Mouse (Mus musculus): ENCODE measurements at regions not wholly inside any gene's neighbourhood (a gene's known extent, or its start where the extent isn't known, plus 50 kb on each side); places are given as distances from the start of the nearest gene placed in this dataset.

DNA sequence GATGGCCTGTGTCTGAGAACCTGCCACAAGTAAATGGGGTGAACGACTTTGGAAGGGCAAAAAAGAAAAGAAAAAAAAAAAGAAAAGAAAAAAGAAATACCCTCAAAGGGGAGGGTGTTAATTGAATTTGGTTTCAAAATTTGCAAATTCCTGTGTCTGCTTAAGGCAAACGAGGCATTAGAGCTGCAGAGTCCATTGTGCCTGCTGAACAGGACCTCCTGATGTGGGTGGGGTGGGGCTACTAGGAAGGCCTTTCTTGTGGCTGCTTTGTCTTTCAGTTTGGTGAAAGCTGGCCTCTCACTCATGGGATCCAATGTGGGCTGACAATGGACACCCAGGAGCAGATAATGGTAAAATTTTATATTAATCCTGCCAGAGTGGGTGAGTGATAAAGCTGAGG lies 366.3 kb upstream of the Jarid2 start:
- DNase-seq (ENCODE audit: low read depth) = peak; percentile 36
- TF ChIP-seq POLR2A (IDR thresholded peaks at IDR 0.05; ENCODE audit: borderline replicate concordance, extremely low read depth, insufficient read depth, insufficient read length, poor library complexity, severe bottlenecking) = no peak
- no peak for TF ChIP-seq CTCF (IDR thresholded peaks at IDR 0.05; ENCODE audit: borderline replicate concordance, extremely low read depth, insufficient read depth, insufficient read length)

DNA sequence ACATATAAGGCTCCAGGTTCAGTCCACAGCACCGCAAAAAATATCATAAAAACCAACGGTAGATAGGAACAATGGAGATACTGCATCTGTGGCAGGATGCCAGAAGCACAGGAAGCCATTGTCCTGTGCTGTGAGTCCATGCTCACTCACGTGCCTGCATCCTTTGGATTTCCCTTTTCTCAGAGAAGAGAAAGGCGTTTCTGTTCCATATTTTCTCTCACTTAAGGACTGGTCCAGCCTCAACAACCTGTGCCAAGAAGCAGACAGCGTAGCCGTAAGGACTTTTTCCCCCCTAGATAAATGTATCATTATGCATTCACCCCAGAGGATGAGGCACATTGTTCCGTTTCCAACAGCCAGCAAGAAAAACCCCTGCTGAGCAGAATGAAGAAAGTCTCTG lies 360.0 kb upstream of the Jarid2 start:
- TF ChIP-seq POLR2A (IDR thresholded peaks at IDR 0.05; ENCODE audit: borderline replicate concordance, extremely low read depth, insufficient read depth, insufficient read length, poor library complexity, severe bottlenecking) (no peak), CTCF (IDR thresholded peaks at IDR 0.05; ENCODE audit: borderline replicate concordance, extremely low read depth, insufficient read depth, insufficient read length) (no peak)
- no peak for DNase-seq (ENCODE audit: low read depth)

DNA sequence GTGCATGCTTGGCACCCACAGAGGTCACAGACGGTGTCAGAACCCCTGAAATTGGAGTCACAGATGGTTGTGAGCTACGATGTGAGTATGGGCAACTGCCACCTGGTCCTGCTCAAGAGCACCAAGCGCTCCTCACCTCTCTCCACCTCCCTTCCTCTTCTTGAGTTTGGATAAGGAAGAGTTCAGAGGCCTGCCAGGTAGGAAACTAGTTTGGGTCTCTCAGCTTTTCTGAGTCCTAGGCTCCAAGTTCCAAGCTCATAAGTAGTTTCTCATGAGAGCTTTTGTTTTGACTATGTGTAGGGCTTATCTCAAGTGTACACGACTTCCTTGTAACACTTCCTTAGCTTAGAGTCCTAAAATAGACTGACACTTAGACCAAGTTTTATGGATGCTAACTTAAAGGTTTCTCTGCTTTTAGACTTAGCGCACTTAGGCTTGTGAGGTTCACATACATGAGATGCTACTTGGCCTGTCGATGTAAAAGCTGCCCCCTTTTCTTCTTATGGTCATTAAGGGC lies 356.9 kb upstream of the Jarid2 start:
- TF ChIP-seq POLR2A (IDR thresholded peaks at IDR 0.05; ENCODE audit: borderline replicate concordance, extremely low read depth, insufficient read depth, insufficient read length, poor library complexity, severe bottlenecking) (no peak), CTCF (IDR thresholded peaks at IDR 0.05; ENCODE audit: borderline replicate concordance, extremely low read depth, insufficient read depth, insufficient read length) (no peak)
- DNase-seq (ENCODE audit: low read depth) = no peak

DNA sequence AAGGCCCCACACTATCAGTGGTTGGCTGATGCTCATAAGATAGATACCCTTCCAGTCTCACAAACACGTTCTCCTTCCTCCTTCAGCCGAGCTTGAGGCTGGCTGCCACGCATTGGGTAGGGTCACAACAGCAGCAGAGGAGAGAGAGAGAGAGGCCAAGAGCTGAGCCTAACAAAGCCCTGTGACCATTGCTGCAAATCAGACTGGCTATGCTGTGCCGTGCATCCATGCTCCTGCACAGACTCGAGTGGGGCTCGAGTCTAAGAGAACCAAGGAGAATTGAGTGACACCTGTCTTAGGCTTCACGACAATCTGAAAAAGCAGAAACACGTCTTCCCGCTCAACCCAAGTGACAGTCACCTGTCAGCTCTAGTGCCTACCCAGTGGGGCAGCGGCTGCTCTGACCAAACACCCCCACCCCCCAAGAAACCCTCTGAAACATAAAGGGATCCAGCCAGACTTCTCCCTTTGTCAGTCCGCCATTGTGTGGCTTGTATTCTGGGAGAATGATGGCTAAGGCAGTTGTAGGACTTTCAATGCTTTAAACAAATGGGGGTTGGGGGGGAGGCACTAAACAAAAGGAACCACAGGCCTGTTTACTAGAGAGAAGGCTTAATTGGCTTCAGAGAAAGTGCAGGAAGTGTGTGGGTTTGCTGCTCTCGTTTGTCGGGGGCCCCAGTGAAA lies 353.7 kb upstream of the Jarid2 start:
- peak; percentile 83 for DNase-seq (ENCODE audit: low read depth)
- TF ChIP-seq CTCF (IDR thresholded peaks at IDR 0.05; ENCODE audit: borderline replicate concordance, extremely low read depth, insufficient read depth, insufficient read length) (no peak), POLR2A (IDR thresholded peaks at IDR 0.05; ENCODE audit: borderline replicate concordance, extremely low read depth, insufficient read depth, insufficient read length, poor library complexity, severe bottlenecking) (no peak)

DNA sequence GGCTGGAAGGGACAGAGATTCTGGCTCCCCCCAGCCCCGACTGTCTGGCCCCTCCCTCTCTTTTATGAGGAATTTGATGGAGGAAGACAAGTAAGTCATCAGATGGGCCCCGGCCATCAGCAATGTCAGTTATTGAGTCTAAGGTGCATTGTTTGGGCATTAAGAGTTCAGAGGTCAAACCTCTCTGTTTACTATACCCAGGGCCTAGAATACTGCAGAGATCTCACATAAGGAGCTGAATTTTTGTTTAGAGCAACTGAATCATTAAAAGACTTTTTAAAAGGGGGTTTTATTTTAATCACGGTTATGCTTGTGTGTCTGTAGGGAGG lies 353.1 kb upstream of the Jarid2 start:
- TF ChIP-seq POLR2A (IDR thresholded peaks at IDR 0.05; ENCODE audit: borderline replicate concordance, extremely low read depth, insufficient read depth, insufficient read length, poor library complexity, severe bottlenecking) (no peak), CTCF (IDR thresholded peaks at IDR 0.05; ENCODE audit: borderline replicate concordance, extremely low read depth, insufficient read depth, insufficient read length) (no peak)
- DNase-seq (ENCODE audit: low read depth) = no peak

DNA sequence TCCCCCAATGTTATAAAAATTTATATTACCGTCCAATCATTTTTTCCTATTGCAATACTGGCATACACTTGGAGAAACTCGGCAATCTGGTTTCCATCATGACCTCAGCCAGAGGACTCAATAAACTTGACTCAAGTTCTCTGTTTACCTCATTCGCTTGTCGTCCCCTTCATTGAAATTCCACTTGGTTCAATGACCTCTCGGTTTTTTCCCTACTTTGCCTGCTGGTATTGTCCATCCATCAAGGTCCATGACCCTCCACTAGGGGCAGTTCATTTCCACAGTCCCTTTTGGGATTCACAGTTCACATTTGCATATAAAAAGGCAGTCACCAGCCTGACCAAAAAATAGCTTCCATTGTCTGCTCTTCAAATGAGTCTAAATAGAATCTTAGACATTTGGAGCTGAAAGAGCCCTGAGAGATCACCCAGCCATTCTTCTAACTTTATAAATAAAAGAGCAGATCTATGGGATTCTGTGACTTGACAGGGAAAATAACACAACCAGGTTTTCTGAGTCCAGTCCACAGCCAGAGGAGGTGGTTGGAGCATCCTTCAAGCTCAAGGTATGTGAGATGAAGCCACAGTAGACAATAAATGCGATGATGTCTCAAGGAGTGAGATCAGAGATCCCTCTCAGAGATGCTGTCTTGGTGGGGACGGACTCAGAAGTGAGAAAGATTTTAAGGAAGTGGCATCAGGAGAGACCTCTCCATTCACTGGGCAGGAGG lies 347.4 kb upstream of the Jarid2 start:
- peak; percentile 59 for DNase-seq (ENCODE audit: low read depth)
- no peak for TF ChIP-seq POLR2A (IDR thresholded peaks at IDR 0.05; ENCODE audit: borderline replicate concordance, extremely low read depth, insufficient read depth, insufficient read length, poor library complexity, severe bottlenecking)
- peak; percentile 28; the same call in 1 of the 2 replicates for TF ChIP-seq CTCF (IDR thresholded peaks at IDR 0.05; ENCODE audit: borderline replicate concordance, extremely low read depth, insufficient read depth, insufficient read length)

DNA sequence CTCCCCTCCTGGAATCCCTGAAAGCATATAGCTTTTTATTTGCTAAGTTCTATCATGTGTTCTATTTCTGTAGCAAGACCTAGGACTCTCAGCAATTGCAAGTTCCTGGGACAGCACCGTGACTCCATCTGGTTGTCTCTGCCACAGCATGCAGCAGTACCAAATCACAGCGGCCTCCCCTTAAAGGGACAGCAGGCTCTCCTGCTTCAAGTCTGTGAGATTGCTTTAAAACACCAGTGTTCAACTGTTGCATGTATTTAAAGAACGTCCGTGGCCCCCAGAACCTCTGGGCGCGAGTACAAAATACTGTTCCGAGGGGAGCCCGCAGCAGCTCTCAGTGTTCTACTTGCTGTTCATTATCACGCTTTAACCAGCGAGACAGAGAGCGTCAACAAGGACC lies 346.0 kb upstream of the Jarid2 start:
- peak; percentile 52 for DNase-seq (ENCODE audit: low read depth)
- TF ChIP-seq POLR2A (IDR thresholded peaks at IDR 0.05; ENCODE audit: borderline replicate concordance, extremely low read depth, insufficient read depth, insufficient read length, poor library complexity, severe bottlenecking) = no peak
- no peak for TF ChIP-seq CTCF (IDR thresholded peaks at IDR 0.05; ENCODE audit: borderline replicate concordance, extremely low read depth, insufficient read depth, insufficient read length)

DNA sequence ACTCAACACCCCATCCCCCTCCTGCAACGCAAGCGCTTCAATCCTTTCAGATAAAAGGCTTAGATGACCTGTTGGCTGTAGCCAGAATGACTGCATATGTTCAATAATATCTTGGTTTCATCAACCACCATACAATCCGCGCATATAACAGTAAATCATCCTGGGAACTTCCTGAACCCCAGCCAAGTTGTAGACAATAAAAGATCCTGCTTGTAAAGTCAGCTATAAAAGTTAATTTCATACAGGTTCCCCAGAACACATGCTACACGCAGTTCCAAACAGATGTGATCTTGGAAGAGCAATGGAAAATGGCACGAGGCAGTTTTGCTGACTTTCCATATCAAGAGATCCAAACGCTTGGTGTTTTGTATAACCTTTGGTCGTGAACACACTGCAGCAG lies 342.5 kb upstream of the Jarid2 start:
- no peak for DNase-seq (ENCODE audit: low read depth)
- TF ChIP-seq POLR2A (IDR thresholded peaks at IDR 0.05; ENCODE audit: borderline replicate concordance, extremely low read depth, insufficient read depth, insufficient read length, poor library complexity, severe bottlenecking) = no peak
- TF ChIP-seq CTCF (IDR thresholded peaks at IDR 0.05; ENCODE audit: borderline replicate concordance, extremely low read depth, insufficient read depth, insufficient read length) = no peak

DNA sequence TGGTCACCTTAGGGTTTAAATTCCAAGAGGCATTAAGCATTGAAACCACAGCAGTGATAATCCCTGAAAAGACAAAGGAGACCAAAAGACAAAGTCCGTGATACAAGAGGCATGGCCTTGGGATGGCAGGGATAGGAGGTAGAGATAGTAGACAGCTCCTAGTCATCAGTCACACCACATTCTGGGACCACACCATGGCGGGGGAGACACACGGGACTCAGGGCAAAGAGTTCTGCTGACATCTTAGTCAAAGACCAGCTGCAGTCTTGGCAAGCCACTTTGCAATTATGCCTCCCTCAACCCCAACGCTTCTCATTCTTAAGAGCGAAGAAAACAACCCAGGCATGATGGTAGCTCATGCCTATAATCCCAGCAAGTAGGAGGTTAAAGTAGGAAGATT lies 339.6 kb upstream of the Jarid2 start:
- TF ChIP-seq CTCF (IDR thresholded peaks at IDR 0.05; ENCODE audit: borderline replicate concordance, extremely low read depth, insufficient read depth, insufficient read length) (no peak), POLR2A (IDR thresholded peaks at IDR 0.05; ENCODE audit: borderline replicate concordance, extremely low read depth, insufficient read depth, insufficient read length, poor library complexity, severe bottlenecking) (no peak)
- DNase-seq (ENCODE audit: low read depth) = no peak

DNA sequence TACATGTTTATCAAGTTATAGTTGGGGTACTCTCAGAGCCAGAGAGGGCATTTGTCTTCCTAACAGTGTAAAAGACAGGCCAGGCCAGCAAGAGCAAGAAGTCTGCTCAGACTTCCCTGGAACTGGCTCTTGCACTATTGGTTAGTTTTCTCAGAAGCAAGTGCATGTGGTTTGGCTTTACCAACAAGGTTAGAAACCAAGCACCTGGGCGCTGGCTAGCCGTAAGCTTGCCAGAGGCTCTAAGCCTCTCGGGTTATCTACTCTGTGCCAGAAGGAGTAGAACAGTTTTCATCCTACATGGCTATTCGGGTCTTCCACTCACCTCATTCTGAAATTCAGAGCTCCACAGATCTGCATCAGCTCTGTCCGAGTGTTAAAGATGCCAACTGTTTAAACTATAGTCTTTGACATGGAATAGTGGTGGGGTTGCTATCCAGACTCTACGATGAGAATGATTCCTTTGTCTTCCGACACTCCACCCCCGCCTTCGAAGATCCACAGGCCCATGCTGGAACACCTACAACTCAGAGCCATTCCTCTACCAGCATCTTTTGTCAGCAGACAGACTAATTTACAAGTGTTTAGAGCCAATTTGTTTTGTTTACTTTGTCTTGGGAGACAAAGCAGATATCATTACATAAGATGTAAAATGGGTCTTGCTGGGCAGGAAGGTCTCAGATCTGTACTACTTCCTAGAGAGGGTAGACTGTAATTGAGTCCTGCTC lies 338.4 kb upstream of the Jarid2 start:
- TF ChIP-seq POLR2A (IDR thresholded peaks at IDR 0.05; ENCODE audit: borderline replicate concordance, extremely low read depth, insufficient read depth, insufficient read length, poor library complexity, severe bottlenecking) (no peak), CTCF (IDR thresholded peaks at IDR 0.05; ENCODE audit: borderline replicate concordance, extremely low read depth, insufficient read depth, insufficient read length) (no peak)
- no peak for DNase-seq (ENCODE audit: low read depth)

DNA sequence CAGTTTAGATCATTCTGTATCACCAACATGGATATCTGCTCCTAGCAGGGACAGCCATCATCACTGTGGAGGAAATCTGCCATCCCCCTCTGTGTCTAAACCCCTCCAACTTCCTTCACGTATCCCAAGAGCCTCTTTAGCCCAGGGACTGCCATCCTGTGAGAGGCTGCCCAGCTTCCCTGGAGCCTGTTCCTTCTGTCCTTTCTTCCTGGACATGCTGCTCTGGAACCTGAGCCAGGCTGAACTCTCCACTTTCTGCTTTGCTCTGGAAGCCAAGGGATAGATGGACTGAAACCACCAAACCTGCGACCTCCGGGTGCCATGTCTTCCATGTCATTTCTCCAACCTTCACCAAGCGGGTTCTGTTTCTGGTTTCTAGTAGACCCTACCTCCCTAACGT lies 335.3 kb upstream of the Jarid2 start:
- DNase-seq (ENCODE audit: low read depth) = no peak
- TF ChIP-seq POLR2A (IDR thresholded peaks at IDR 0.05; ENCODE audit: borderline replicate concordance, extremely low read depth, insufficient read depth, insufficient read length, poor library complexity, severe bottlenecking) = no peak

All from brain, embryonic 14.5 days (tissue).